Mouse (Mus musculus) mesoderm, embryonic 11.5 days (tissue): ENCODE results near the gene Slc25a17.

Experiments used
- DNase-seq: peaks from one replicate; pipeline ENCODE4 v3.0.0-alpha.2; 2012; ENCODE audit warnings: low read depth, low spot score

Slc25a17 gene

DNA sequence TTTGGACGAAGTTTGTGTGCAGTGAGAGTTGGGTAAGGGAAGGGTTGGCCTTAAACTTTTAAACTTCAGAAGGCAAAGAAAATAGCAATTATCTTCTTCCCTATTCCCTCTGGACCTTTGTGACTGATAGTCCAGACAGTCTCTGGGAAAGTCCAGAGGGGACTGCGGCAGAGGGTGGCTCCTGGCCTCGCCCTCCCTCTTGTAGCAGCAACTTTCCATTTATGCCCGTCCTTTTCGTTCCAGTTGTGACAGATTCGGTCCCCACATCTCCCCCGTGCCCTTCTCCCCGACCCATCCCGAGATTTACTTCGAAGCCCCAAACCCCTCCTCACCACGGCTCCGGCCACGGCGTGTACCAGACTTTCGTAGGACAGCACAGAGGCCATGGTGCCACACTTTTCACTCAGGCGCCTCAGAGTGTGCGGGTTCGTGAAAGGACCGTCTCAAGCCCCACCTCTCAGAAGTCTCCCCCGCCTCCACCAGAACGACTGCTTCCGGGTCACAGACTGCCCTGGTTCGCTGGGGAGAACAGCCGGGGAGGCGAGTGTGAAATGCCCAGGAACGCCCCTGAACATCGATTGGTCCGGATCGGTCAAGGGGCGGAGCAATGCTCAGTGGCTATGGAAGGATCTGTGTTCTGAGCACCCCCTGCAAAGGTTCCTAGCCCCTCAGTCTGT is at the start of gene Slc25a17:
Gene Slc25a17, minus strand, starts transcription at position 468 of the 677 bp plus-strand sequence.
- peak; percentile 97 for DNase-seq

DNA sequence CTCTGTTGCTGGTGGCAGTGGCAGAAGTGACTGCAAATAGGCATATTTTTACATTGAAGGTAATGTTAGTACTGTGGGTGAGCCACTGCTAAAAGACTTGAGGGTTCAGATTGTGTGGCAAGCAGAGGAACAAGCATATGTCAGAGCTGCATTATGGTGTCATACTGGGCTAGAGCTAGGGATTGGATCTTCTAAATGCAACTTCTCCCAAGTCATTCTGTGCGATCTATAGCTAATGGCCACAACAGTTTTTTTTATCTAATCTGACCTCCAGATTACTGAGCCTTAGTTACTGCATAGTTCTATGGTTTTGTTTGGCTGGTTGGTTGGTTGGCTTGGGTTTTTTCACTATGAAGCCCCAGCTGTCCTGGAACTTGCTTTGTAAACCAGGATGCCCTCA is 47.6 kb upstream of the Slc25a17 start, which contains the start of gene Dnajb7:
Gene Dnajb7, minus strand, starts transcription at position 101 of the 400 bp plus-strand sequence.
- DNase-seq, result no peak

DNA sequence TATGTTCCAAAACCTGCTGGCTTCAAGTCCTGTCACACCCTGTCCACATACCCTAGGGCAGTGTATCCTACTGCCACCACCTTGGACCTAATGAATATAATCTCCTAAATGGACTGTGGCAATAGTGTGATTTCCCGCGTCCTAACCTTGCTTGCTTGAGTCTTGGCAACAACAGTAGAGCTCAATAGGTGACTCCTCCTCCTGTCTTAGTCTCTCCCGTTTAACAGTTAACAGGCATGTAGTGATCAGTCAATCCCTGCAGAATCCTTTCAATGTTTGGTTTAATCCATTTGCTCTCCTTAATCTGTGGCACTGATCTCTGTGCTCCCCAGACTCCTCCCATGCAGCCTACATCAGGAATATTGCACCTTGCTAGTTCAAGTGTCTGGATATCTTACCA is 44.4 kb upstream of the Slc25a17 start:
- DNase-seq, result no peak

DNA sequence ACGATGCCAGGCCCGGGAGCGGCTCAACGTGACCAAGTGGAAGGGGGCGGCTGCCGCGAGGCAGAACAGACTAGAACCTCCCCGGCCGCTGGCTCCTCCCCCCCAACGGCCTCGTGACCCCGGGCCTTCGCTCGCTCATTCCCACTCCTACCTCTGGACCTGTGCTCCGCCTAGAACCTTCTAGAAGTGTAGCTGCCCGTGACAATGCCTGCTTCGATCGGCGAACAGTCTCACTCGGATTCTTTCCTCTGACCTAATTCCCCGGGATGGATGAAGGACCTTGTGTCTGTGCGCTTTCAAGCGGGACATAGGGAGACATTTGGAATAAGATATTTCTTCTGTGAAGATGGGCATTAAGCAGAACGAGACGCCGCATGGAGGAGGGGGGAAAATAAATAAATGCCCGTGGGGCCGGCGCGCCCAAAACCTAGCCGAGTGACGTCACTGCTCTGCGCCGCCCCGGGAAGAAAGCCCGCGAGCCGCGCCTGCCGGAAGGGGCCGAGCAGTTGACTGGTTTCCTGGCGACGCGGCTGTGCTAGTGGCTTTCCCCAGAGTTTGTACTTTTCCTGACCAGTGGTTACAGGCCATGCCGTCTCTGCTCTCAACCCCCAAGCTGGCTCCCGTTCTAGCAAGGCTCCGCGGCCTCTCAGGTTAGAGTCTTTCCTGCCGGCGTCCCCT is 39.2 kb upstream of the Slc25a17 start, which contains the start of the genes St13 and Xpnpep3:
Gene St13, minus strand, starts transcription at position 440 of the 678 bp plus-strand sequence.
Gene Xpnpep3, plus strand, starts transcription at position 501 of the 678 bp plus-strand sequence.
- DNase-seq, result peak; percentile 96

DNA sequence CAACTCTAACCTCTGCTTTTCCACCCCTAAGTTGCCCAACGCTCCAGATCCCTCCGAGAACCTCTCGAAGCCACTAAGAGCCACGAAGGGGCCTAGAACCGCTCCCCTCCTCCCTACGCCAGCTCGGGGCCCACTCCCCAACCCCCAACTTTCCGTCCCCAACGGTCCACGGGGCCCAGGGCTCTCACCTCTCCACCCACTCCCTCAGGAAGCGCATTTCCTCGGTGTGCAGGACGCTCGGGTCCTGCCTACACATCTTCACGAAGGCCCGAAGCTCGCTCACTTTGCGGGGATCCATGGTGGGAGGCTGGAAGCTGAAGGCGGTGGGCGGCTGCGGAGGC is 38.7 kb upstream of the Slc25a17 start:
- no peak for DNase-seq

DNA sequence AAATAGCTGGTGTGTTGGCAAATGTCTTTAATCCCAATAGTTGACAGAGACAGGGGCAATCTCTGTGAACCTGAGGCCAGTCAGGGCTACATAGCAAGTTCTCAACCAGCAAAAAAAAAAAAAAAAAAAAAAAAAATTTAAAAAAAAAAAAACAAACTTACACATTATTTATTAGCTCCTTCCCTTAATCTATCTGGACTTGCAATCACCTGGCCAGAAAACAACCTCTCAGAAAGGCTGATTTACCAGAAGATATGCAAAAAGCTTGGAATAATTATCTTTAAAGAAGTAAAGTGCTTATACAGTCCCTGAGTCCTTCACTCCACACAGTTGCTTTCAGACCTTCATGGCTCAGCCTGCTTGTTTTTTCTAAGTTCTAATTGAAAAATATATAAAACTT is 37.6 kb upstream of the Slc25a17 start:
- DNase-seq, result no peak

DNA sequence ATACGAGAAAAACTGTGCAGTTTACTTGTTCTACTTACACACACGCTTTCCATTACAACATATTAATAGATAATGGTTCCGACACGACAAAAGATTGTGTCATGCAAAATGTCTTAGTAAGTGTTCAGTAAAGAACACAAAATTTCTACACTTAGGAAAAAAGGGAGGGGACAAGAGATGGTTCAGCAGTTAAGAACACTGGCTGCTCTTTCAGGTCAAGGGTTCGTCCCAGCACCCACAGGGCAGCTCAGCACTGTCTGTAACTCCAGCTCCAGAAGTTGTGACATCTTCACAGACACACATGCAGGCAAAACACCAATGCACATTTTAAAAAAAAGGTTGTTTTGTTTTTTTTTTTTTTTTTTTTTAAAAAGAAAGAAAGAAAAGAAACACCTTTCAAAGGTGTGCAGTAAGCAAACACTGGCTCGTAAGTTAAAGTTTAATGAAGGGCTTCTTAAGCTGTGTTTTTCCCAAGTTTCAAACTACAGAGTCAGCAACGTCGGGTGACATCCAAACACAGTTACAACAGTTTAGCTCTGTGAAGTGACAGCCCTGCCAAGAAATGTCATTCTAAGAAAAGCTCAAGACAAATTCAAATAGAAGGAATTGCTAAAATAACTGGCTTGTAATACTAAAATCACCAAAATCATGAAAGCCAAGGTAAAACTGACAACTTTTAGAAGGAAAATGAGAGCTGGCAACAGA is 33.8 kb upstream of the Slc25a17 start:
- no peak for DNase-seq

DNA sequence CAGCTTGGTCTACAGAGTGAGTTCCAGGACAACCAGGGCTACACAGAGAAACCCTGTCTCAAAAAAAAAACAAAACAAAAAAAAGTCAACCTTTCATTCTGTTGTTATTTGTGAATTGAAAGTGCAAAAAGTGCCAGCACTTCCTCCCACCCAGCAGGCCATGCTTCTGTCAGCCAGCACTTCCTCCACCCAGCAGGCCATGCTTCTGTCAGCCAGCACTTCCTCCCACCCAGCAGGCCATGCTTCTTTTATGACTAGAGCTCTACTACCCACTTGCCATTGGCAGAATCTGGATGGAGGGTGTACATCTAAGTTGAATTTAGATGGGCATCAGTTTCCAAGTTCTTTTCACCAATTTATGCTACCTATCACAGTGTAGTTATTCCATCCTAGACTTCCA is 32.4 kb upstream of the Slc25a17 start:
- DNase-seq, result no peak

DNA sequence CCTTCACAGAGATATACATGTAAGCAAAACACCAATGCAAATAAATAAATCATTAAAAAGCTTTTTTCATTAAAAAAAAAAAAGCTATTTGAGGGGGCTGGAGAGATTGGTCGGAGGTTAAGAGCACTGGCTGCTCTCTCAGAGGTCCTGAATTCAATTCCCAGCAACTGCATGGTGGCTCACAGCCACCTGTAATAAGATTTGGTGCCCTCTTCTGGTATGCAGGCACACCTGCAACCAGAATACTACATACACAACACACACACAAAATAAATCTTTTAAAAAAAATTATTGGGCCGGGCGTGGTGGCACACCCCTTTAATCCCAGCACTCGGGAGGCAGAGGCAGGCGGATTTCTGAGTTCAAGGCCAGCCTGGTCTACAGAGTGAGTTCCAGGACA is 25.7 kb upstream of the Slc25a17 start:
- DNase-seq, result no peak

DNA sequence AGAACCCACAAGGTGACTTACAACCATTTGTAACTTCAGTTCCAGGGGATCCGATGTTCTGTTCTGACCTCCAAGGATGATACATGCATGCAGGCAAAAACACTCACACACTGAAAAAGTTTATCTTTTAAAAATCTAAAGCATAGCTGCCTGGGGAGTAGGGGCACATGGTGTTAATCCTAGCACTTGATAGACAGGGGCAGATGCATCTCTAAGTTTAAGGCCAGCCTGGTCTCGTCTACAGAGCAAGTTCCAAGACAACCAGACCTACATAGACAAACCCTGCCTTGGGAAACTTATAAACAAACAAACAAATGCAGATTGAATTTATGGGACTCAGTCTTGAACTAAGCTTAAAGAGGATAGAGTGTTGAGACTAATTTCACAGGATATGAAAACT is 18.2 kb upstream of the Slc25a17 start:
- DNase-seq, result no peak

DNA sequence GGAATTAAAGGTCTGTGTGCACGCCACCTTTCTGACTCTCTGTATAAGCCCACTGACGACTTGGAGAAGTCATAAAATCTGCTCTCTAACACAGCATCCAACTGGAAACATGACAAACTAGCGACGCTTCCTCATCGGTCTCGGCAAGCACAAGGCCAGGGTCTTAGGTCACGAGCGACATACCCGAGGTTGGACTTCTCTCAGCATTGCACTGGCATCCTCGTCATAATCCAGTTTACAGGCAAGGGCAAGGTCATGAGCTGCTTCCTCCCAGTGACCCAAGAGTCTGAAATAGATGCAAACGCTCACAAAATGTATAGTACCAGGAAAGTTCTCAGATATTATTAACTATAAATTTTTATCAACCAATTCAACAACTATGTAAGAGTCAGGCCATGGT is 14.0 kb upstream of the Slc25a17 start:
- no peak for DNase-seq

DNA sequence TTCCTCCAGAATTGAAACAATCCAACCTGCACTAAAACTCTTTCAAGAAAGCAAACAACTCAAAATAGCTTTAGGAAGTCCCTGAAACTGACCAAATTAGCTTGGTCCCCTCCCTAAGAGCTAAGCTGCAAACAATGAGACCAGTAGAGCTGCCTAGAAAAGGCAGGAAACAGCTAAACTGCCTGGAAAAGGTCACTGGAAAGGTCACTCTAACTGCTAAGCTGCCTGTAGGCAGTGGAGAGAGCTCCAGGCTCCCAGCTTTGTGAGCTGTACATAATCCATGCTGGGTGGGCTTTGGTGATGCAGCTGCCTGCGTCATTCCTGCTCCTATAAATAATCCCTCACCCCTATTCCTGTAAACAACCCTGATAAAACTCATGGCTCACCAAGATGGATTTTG is 9.7 kb upstream of the Slc25a17 start:
- no peak for DNase-seq

DNA sequence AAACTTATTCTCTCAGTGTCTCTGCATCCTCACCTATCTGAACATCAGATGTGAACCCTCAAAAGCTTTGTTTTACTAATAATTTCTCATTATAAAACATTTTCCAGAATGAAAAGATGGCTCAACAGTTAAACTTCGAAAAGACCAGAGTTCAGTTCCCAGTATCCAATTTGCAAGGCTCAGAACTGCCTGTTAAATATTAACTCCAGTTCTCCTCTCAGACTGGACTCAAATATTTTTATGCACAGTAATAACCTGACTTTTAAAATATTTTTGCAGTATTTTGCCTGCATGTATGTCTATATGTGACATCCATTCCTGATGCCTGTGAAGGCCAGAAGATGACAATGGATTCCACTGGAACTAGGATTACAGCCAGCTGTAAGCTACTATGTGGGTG is 8.0 kb upstream of the Slc25a17 start:
- DNase-seq, result no peak

DNA sequence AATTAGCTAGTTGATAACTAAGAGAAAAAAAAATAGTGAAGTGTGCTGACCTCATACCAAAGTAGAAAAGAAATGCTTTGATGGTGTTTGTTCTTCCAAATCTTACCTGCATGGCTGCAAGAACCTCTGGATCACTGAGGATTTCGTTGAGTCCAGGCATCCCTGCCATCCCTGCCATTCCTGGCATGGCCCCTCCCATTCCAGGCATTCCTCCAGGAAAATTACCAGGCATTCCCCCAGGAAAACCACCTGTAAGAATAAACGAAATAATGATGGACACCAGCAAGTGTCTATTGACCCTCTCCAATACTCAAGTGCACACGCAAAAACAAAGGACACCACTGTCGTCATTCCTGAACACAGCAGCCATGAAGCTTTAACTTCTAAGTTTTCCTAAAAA is 5.6 kb upstream of the Slc25a17 start:
- no peak for DNase-seq

DNA sequence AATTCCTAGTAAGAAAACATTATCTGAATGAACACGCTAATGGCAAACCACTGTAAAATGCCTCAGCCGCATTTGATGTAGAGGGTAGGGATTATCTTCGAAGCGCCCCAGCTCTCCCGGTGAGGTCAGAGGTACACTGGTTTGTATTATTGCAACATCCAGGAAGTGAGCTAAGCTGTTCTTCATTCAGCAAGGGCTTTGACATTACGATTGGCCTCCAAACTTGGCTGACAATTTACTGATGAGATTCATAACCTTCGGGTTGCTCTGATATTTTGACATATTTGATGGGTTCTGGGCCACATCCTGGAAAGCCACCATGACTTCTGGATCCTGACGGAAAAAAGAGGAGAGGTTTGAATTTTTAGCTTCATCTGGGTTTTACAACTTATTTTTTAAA is 4.6 kb upstream of the Slc25a17 start:
- no peak for DNase-seq

DNA sequence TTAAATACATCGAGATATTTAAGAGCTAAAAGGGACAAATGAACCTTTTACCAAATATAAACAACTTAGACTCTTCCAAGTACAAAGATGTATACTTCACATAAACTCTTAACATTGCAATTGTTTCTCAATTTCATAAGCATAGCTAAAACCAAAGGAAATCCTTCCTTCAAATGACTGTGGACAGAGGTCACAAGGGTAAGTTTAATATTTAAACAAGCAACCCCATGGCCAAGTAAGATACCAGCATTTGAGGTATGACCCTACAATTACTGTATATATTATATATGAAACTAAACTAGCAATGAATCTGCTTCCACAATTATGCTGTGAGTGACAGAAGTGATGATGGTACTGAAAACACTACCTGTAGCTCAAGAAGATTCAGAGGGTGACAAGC is 3.7 kb upstream of the Slc25a17 start:
- DNase-seq, result no peak

DNA sequence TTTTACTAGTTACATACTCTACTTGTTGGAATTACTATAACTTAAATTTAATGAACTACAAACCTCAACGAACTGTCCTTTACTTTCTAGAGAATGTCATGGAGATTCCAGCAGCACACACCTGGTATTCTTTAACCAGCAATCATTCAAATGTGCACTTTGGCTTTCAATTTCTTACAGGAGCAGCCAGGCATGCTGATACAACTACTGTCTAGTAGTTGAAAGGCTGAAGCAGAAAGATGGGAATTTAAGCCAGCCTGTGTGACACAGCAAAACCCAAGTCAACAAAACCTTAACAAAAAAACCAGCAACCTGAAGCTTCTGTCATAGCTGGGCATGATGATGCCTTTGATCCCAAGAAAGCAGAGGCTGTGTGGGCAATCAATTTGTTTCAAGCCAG is 1.9 kb upstream of the Slc25a17 start:
- DNase-seq, result no peak

DNA sequence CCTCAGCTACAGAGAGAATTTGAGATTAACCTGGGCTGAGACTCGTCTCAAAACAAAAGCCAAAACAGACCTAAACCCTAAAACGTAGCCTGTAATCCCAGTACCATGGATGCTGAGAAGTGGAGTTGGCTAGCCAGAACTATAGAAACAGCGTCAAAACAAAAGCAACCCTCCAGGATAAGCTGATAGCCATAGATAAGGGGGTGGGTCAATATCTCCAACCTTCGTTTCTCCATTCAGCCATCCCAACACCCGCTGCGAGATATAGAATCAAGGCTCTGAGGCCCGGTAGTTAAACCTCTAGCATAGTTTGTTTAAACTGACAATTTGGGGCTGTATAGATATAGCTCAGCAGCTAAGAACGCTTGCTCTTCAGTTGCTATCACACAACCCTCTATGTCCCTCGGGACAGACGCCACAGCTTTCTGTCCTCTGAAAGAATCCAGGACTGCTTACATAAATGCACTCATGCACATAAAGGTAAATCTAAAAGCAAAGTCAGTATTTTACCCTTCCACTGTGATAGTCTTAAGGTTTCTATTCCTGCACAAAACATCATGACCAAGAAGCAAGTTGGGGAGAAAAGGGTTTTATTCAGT is 904 bp upstream of the Slc25a17 start:
- no peak for DNase-seq

DNA sequence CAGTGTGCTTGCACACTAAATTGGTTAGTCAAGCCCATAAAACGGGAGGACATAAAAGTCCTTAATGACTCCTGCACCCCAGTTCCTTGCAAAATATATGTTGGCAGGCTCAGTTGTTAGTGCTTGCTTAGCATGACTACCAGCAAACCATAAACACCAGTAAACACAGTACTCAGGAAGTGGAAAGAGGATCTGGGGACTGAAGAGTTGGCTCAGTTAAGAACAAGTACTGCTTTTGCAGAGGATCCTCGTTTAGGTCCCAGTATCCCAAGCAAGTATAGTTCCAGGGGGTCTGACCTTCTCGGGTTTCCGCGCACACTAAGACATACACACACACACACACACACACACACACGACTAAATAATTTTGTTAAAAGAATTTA is 401 bp upstream of the Slc25a17 start:
- no peak for DNase-seq

DNA sequence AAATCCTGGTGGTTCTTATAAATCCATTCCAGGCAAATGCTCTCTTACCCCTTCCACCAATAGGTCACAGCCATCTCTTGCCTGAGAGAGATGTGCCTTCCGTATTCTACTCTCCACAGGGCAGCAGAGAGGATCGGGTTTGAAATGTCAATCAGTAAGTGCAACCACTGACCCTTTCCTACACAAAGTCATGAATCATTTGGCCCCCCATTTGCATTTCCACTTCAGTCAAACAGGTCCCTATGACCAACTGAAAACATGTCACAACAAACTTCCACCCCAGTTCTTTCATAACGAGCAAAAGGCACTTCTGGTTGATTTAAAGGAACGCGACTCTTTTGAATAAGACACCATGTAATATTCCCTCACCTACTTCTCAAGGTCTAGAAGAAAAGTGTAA is 1.2 kb downstream of the Slc25a17 start:
- no peak for DNase-seq

DNA sequence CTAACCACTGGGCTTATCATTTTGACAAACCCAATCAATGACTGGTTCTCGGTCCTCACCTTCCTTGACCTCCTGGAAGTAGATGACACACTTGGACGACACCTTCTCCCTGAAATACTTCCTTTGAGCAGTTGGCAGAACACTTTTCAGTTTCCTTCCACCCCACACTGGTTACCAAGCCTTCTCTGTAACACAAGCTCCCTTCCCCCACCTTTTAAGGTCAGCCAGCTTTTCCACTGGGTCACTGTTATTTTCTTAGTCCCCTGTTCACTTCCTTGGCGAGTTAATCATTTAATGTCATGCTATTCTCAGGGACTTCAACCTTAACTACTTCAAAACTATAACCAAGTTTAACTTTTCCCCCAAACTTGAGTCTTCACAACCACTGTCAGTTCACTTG is 1.7 kb downstream of the Slc25a17 start:
- no peak for DNase-seq

DNA sequence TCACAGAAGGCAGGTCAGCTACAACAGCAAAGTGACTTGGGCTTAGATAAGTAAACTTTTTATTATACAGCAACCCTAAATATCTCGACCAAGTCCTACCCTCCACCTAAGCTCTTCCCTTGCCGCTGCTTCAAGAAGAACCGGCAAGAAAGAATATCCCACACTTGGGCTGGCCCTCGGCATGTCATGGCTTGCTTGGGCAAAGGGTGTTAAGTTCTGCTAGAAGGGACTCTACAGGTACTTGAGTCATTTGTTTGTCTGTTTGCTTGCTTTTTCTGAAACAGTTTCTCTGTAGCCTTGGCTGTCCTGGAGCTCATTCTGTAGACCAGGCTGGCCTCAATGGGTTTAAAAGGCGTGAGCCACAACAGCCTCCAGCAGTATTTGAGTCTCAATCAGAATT is 3.7 kb downstream of the Slc25a17 start:
- no peak for DNase-seq
